Mouse (Mus musculus): ENCODE results near the gene Lingo3. TPM values are rescaled to one million over a fixed set of nuclear protein-coding genes. Genes with fewer than 3 reads are reported as not detected.

Lingo3 gene
- polyA plus RNA-seq, 2 experiments: 0.56 to 0.88 TPM

- Histone ChIP-seq H3K4me3 (replicated peaks; ENCODE audit: low read length) (peak within 1 kb of the TSS; percentile 66), H3K36me3 (ENCODE audit: control insufficient read depth, insufficient read depth, low read length) (peaks cover 24% of the 10 kb centered on the region), H3K9ac (ENCODE audit: low read depth, low read length, severe bottlenecking) (peak within 1 kb of the TSS; percentile 92), H3K9me3 (ENCODE audit: control insufficient read depth, low read length) (no peaks in the 10 kb centered on the region), H3K4me1 (ENCODE audit: control insufficient read depth, insufficient read depth, low read length) (peaks cover 9% of the 10 kb centered on the region), H3K4me2 (replicated peaks; ENCODE audit: low read depth, low read length, severe bottlenecking) (peak within 1 kb of the TSS; percentile 93), H3K27ac (replicated peaks; ENCODE audit: low read depth, low read length) (peak within 1 kb of the TSS; percentile 86), H3K27me3 (ENCODE audit: control insufficient read depth, insufficient read depth, low read length) (no peaks in the 10 kb centered on the region)
- under 1% methylated on average over 68 of the region's 82 CpGs for WGBS
- TF ChIP-seq POLR2A (IDR thresholded peaks at IDR 0.05; ENCODE audit: borderline replicate concordance, extremely low read depth, insufficient read depth, insufficient read length): peak; percentile 77; the same call in 1 of the 2 replicates
- ATAC-seq (ENCODE audit: low FRiP score, low read depth) (peak; percentile 97), DNase-seq (ENCODE audit: low spot score) (peak; percentile 100)
These were observed 17.4 kb downstream of the Lingo3 start, which contains the start of gene Oaz1 for GRCm38 (mm10) chr10:80826151-80827062. TSS of gene Oaz1 (plus strand) at chr10:80826656.

DNA sequence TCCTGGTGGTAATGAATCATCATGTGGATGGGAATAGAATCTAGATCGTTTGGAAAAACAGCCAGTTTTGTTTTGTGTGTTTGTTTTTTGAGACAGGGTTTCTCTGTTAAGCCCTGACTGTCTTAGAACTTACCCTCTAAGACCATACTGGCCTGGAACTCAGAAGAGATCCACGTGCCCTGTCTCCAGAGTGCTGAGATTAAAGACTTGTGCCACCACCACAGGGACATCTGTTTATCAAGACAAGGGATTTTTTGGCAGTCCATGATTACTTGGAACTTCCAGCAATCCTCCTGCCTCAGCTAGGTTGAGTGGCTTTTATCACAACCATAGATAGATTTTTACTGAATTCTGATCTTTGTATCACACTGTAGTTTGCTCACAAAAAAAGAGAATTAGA lies 19.0 kb downstream of the Lingo3 start:
- peaks cover 9% of the 10 kb centered on the region for H3K4me1 ChIP-seq (ENCODE audit: control insufficient read depth, insufficient read depth, low read length)
- WGBS: 86% methylated on average over 2 of the region's 2 CpGs
- no peak for DNase-seq (ENCODE audit: low spot score)

DNA sequence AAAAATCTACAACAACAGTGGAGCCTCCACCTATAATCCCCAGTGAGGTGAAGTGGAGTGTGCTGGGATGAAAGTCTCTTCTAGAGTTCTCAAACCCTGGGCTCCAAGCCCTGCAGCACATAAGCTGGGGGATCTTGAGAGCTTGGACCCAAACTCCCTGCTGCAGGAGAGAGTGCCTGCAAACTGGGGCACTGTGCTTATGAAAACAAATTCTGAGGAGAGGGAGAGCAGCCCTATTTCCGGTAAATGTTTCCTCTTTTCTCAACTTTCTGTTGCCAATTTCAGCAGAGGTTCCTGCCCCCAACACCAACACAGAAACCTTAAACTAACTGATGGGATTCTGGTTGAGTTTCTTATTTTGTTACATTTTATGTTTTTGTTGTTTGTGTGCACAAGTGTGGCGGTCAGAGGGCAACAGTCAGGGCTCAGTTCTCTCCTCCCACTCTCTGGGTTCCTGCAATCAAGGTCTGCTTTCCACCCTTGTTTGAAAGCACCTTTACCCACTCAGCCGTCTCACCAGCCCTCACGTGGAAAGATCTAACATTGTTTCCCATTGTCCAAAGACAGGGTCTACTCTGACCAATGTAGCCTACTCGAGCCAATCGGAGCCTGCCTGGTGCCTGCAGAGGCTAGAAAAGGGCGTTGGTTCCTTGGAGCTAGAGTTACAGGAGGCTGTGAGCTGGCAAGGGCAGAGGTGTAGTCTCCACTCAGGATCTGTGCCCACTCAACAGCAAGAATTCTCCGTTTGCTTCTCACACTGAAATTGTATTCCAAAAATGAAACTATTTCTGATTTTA lies 19.8 kb downstream of the Lingo3 start:
- peaks cover 5% of the 10 kb centered on the region for H3K36me3 ChIP-seq (ENCODE audit: control insufficient read depth, insufficient read depth, low read length)
- no peaks in the 10 kb centered on the region for H3K9me3 ChIP-seq (ENCODE audit: control insufficient read depth, low read length)
- no peak overlapping the region for H3K27ac ChIP-seq (replicated peaks; ENCODE audit: low read depth, low read length)
- DNase-seq (ENCODE audit: low spot score) (no peak), ATAC-seq (ENCODE audit: low FRiP score, low read depth) (no peak)
- no peak for TF ChIP-seq POLR2A (IDR thresholded peaks at IDR 0.05; ENCODE audit: borderline replicate concordance, extremely low read depth, insufficient read depth, insufficient read length)
- 64% methylated on average over 8 of the region's 8 CpGs for WGBS
- no peak overlapping the region for H3K9ac ChIP-seq (ENCODE audit: low read depth, low read length, severe bottlenecking)
- no peak overlapping the region for H3K4me2 ChIP-seq (replicated peaks; ENCODE audit: low read depth, low read length, severe bottlenecking)
- H3K27me3 ChIP-seq (ENCODE audit: control insufficient read depth, insufficient read depth, low read length): no peaks in the 10 kb centered on the region
- H3K4me1 ChIP-seq (ENCODE audit: control insufficient read depth, insufficient read depth, low read length): peaks cover 9% of the 10 kb centered on the region
- H3K4me3 ChIP-seq (replicated peaks; ENCODE audit: low read length): no peak overlapping the region

More for the DNA sequence above, 19.0 kb downstream of the Lingo3 start:
- Histone ChIP-seq H3K4me2 (replicated peaks; ENCODE audit: low read depth, low read length, severe bottlenecking) (no peak overlapping the region), H3K4me3 (replicated peaks; ENCODE audit: low read length) (no peak overlapping the region), H3K36me3 (ENCODE audit: control insufficient read depth, insufficient read depth, low read length) (peaks cover 13% of the 10 kb centered on the region), H3K27ac (replicated peaks; ENCODE audit: low read depth, low read length) (no peak overlapping the region), H3K27me3 (ENCODE audit: control insufficient read depth, insufficient read depth, low read length) (no peaks in the 10 kb centered on the region), H3K9me3 (ENCODE audit: control insufficient read depth, low read length) (no peaks in the 10 kb centered on the region), H3K9ac (ENCODE audit: low read depth, low read length, severe bottlenecking) (no peak overlapping the region)
- TF ChIP-seq POLR2A (IDR thresholded peaks at IDR 0.05; ENCODE audit: borderline replicate concordance, extremely low read depth, insufficient read depth, insufficient read length): no peak
- ATAC-seq (ENCODE audit: low FRiP score, low read depth): no peak

GRCm38 (mm10) chr10:80823316-80823715 lies 20.5 kb downstream of the Lingo3 start:
- Histone ChIP-seq H3K4me1 (ENCODE audit: control insufficient read depth, insufficient read depth, low read length) (peaks cover 9% of the 10 kb centered on the region), H3K9me3 (ENCODE audit: control insufficient read depth, low read length) (no peaks in the 10 kb centered on the region), H3K27ac (replicated peaks; ENCODE audit: low read depth, low read length) (no peak overlapping the region), H3K4me3 (replicated peaks; ENCODE audit: low read length) (no peak overlapping the region), H3K4me2 (replicated peaks; ENCODE audit: low read depth, low read length, severe bottlenecking) (no peak overlapping the region), H3K27me3 (ENCODE audit: control insufficient read depth, insufficient read depth, low read length) (no peaks in the 10 kb centered on the region), H3K9ac (ENCODE audit: low read depth, low read length, severe bottlenecking) (no peak overlapping the region), H3K36me3 (ENCODE audit: control insufficient read depth, insufficient read depth, low read length) (peaks cover 1% of the 10 kb centered on the region; the same call in 1 of the 2 replicates)
- DNase-seq (ENCODE audit: low spot score) (no peak), ATAC-seq (ENCODE audit: low FRiP score, low read depth) (no peak)
- WGBS: 85% methylated on average over 1 of the region's 1 CpGs
- no peak for TF ChIP-seq POLR2A (IDR thresholded peaks at IDR 0.05; ENCODE audit: borderline replicate concordance, extremely low read depth, insufficient read depth, insufficient read length)

DNA sequence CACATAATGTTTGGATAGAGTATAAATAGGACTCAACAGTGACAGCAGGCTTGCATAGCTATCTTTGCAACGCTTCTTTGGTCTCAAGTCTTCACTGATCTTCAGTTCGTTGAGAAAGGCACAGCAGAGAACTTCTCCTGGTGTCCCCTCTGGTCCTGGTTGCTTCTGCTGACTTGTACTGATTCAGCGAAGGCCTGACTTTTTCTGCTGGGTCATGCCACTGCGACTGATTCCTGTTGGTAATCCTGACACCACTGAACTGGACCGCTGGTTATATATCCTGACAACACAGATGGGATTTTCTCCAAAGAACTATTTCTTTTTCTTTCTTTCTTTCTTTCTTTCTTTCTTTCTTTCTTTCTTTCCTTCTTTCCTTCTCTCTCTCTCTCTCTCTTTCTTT lies 21.3 kb downstream of the Lingo3 start:
- H3K27ac ChIP-seq (replicated peaks; ENCODE audit: low read depth, low read length): no peak overlapping the region
- H3K9me3 ChIP-seq (ENCODE audit: control insufficient read depth, low read length): no peaks in the 10 kb centered on the region
- DNase-seq (ENCODE audit: low spot score): no peak
- H3K4me1 ChIP-seq (ENCODE audit: control insufficient read depth, insufficient read depth, low read length): peaks cover 4% of the 10 kb centered on the region; the same call in 1 of the 2 replicates
- no peak for TF ChIP-seq POLR2A (IDR thresholded peaks at IDR 0.05; ENCODE audit: borderline replicate concordance, extremely low read depth, insufficient read depth, insufficient read length)
- 91% methylated on average over 5 of the region's 5 CpGs for WGBS
- no peak overlapping the region for H3K4me3 ChIP-seq (replicated peaks; ENCODE audit: low read length)
- no peaks in the 10 kb centered on the region for H3K27me3 ChIP-seq (ENCODE audit: control insufficient read depth, insufficient read depth, low read length)
- no peak overlapping the region for H3K4me2 ChIP-seq (replicated peaks; ENCODE audit: low read depth, low read length, severe bottlenecking)
- H3K36me3 ChIP-seq (ENCODE audit: control insufficient read depth, insufficient read depth, low read length): no peaks in the 10 kb centered on the region
- H3K9ac ChIP-seq (ENCODE audit: low read depth, low read length, severe bottlenecking): no peak overlapping the region
- no peak for ATAC-seq (ENCODE audit: low FRiP score, low read depth)

Data from limb, embryonic 14.5 days (tissue).